Mouse (Mus musculus): Measurements from ENCODE around the gene Dach1.

GRCm38 (mm10) chr14:97942361-97942760 lies 227.2 kb downstream of the Dach1 start:
- TF ChIP-seq GATA1 (IDR thresholded peaks at IDR 0.05; ENCODE audit: low read length) (no peak), TAL1 (IDR thresholded peaks at IDR 0.05; ENCODE audit: low read length) (no peak)

All from erythroblast, embryonic 14.5 days (primary cell).